Mouse (Mus musculus): ENCODE measurements around the gene Prnd.

Prnd gene

DNA sequence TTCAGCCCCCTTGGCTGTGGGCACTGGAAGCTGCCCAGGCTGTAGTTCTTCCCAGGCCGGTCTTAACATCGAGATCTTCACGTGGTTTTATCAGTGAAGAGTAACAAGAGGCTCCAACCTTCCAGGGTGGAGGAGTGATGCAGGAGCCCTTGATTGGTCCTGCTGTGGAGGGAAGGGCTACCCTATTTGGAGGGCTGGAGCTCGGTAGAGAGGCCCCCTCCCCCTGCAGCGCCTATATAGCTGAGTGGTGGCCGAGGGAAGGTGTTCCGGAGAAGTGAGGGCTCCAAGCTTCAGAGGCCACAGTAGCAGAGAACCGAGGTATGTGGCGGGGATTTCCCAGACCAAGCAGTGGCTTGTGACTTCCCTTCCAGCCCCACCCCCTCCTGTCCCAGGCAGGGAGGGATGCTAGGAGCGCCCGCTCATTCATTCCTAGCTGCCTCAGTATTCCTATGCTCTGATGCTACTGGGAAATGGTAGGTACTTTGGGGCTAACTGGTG lies at the start of gene Prnd:
TSS of gene Prnd (plus strand) at position 264 of the 498 bp plus-strand sequence.
- DNase-seq = no peak

DNA sequence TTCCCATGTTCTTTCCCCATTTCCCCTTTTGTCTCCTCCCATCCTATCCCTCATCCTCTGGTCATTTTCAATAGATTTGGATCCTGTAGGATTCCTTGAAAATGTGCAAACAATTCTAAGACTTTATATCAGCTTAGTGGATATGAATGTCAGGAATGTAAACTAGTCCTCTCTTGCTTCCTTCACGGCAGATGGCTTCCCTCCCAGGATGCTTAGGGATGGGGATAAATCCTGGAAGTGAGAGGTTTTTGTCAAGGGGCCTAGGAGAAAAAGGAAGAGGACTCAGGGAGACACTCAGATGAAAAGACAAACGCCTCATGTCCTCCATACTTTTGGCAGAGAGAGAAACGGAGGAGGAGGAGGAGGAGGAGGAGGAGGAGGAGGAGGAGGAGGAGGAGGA lies 48.2 kb upstream of the Prnd start:
- DNase-seq = no peak

DNA sequence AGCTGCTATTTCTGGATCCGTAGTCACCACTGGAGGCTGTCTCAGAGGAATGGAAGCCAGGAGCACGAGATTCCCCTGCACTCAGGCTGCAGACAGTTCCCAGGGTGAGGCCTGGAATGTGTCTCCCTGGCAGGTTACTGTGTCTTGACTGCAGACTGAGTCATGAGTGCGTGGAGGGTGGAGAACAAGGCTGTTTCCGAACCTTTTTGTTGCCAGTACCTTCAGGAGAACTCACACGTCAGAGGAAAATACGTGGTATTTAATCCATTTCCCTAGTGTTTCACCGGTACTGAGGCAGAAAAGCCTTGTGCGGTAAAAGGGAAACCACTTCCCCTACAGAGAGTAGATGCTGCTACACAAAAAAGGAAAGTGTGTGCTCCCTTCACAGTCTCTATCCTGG lies 47.8 kb upstream of the Prnd start:
- no peak for DNase-seq

DNA sequence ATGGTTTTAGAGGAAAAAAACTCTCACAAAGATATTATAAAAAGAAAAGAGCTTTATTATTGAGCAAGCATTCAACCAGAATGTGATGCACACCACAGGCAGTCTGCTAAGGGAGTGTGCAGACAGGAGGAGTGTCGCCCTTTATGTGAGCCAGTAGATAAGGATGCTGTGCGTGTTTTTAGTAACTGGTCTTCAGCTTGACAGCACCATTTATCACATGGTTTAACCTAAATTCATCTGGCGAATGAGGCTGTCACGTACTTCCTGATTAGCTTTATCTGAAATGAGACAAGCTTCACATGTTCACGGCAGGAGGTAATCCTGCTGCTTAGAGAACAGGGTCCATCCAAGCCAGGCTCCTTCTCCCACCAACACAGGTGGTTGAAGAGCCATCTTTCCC lies 45.6 kb upstream of the Prnd start:
- no peak for DNase-seq

DNA sequence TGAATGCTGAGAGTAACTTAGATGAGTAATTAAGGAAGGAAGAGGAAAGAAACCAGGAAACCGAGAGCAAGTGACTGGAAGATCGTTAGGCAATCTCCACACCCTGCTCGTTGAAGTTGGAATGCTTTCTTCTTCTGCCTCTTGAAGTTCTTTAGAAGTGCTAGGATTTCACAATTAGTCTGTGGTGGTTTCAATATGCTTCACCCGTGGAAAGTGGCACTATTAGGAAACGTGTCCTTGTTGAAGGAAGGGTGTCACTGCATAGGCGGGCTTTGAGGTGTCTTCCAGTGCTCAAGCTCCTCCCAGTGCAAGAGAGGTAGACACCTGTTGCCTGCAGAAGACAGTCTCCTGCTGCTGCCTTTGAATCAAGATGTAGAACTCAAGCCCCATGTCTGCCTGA lies 44.9 kb upstream of the Prnd start:
- no peak for DNase-seq

DNA sequence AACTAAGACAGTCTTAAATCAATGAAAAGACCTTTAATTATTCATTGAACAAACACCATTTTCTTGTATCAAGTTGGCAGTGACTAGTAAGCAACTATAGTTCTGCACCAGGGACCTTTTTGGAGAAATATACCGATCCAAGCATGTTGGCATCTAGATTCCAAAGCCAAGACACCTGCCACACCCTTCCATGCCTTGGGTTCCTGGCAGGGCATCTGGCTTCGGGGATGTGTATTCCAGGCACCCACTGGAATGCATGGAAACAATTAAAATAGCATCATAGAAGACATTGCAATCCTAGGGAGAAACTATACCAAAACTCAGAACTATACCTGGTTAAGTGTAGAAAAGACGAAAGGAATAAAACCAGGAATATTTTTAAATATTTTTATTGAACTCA lies 44.4 kb upstream of the Prnd start:
- no peak for DNase-seq

DNA sequence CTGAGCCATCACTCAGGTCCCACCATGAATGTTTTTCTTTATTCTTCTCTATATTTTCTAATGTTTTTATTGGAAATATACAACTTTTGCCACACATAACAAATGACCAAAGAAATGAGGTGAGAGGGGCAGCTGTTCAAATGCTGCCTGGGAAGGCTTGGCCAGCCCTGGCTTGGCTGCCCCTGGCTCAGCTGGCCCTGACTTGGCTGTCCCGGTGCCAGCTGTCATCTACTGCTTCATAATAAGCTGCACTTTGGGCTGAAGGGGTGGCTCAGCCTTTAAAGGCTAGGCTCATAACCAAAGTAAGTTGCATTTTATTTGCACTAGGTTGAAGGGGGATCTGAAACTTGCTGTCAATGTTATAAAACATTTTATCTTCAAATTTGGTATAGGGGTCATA lies 43.8 kb upstream of the Prnd start:
- no peak for DNase-seq

DNA sequence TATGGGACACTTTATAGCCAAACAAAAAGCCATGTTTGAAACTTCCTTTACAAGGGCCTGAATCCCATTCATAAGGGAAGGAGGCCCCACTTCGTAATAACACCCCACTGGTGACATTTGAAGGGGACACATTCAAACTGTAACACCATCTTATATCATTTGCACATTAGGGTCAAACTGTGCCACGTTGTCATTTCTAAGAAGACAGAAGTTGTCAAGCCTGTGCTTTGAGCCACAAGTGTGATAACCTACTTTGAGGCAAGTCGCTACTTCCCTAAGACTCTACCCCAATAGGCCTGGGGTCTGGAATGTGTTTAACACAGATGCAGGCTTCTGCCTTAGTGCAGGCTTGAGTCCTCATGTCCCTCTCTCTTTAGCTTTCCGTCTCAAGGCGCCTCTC lies 43.4 kb upstream of the Prnd start:
- no peak for DNase-seq

DNA sequence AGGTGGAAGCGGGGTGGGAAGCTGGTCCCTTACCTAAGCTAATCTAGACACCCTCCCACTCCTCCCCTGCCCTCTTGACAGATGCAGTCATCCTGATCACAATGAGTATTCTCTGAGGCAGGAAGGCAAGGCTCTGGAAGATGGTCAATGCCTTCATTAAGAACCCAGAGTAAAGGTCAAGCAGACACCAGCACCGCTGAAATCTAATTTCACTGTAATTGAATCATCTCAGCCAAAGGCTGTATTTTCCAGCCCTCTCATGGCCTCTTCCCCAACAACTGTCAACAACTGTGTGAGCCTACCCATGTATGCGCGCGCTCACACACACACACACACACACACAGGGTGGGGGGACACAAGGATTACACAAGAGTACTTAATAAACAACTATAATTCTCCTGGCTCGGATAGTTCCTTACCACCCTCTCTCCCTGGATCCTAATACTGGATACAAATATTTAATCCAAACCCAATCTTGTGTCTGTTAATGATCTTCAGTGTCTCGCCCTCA lies 42.3 kb upstream of the Prnd start:
- DNase-seq = no peak

DNA sequence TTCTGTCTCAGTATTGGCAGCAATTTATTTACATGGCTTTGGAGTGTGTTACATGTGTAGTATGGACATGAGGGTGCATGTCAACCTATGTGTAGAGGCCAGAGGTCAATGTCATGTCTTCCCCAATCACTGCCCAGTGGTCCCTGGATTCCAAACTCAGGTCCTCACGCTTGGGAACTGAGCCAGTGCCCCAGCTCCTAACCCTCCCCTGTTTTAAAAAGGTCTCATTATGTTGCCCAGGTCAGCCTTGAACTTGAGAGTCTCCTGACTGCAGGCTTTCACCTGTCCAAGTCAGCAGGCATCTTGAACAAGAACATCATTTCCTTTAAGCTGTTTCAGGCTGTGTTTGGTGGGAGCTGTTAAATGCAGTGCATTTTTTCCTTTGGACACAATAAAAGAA lies 41.8 kb upstream of the Prnd start:
- no peak for DNase-seq

DNA sequence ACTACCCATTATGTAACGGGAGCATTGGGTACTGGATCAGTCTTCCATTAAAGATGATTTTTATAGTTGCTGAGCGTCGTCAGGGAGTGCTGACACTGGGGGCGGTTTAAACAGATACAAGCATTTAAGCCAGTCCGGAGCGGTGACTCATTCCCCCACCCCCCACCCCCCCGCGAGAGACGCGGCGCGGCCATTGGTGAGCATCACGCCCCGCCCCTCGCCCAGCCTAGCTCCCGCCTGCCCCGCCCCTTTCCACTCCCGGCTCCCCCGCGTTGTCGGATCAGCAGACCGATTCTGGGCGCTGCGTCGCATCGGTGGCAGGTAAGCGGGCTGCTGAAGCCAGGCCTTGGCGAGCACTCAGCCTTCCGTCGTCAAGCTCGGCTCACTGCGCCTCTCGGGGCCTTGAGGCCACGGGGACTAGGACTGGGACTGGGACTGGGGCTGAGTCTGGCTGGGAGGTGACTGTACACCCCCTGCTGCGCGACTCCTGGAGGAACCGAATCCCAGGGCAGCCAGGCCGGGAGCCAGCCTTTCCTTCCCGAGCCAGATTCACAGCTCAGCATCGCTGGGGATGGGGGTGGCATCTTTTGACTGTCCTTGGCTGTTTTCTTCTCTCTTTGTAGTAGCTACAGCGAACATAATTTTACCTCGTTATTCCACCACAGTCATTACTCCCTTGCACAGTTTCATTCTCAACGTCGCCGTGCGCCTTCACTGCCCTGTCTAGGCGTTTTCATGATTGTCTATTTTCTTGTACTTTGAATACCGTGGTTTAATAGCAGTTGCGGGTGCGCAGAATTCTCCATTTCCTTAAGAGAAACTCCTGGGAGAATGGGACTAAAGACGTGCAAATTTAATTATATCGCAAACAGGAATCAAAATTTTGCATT lies 40.7 kb upstream of the Prnd start, which contains the start of the genes Prnp and Prn:
TSS of gene Prnp (plus strand) at position 246 of the 890 bp plus-strand sequence.
TSS of gene Prn (plus strand) at position 275 of the 890 bp plus-strand sequence.
- DNase-seq = peak; percentile 90

DNA sequence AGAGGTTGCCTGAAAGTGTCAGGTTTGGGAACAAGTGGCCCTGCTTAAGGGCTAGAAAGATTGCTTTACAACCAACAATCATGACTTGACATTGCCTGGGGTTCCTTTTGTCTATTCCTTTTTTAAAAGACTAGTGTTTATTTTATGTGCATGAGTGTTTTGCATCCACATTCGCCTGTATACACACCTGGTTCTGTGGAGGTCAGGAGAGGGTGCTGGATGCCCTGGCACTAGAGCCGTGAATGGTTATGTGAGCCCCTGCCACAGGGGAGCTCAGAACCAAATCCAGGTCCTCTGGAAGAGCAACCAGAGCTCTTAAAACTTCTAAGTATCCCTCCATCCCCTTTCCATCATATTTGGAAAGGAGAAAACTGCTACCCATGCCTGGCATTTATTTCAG lies 39.8 kb upstream of the Prnd start:
- no peak for DNase-seq

DNA sequence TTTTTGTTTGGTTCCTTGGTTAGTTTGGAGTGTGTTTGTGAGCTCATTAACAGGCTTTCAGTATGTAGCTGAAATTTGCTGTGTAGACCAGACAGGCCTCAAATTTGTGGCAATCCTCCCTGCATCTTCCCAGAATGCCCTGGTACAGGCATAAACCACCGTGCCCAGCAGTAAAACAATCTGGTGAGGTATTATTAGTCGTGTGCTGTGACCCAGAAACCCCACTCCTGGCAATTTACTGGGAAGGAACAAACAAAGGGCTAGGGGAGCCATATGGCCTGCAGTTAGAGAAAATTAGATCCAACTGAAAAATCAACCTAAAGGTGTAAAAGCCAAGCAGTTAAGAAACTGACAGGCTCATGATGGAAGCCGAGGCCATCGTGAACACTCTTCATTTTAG lies 39.3 kb upstream of the Prnd start:
- no peak for DNase-seq

DNA sequence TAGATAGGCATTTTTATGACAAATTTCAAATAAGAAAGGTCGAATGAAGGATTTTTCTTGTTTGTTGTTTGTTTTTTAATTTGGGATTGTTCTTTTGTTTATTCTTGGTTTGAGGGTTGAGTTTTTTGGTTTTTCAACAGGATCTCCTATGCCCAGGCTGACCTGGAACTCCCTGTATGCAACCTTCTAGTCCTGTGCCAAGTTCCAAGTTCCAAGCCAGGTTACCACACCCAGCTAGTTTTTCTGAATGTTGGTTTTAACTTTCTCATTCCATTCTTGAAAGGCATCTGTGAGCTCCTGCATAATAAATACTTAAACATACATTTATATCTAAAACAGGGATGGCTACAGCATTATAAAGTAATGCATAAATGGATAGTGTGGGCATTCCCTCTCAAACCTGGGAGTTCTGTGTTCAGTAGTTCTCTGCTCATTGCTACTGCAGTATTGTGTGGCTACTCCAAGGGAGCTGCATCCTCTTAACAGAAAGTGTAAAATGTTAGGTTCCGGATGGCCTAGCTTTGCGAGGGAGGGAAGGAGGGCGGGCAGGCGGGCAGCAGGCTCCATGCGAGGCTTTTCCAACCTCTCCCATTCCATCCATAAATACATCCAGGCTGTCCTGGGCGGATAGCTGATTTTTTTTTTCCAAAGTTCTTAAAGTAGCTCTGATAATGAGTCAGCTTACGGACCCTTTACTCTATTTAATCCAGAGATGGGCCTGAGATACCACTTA lies 38.0 kb upstream of the Prnd start:
- no peak for DNase-seq

DNA sequence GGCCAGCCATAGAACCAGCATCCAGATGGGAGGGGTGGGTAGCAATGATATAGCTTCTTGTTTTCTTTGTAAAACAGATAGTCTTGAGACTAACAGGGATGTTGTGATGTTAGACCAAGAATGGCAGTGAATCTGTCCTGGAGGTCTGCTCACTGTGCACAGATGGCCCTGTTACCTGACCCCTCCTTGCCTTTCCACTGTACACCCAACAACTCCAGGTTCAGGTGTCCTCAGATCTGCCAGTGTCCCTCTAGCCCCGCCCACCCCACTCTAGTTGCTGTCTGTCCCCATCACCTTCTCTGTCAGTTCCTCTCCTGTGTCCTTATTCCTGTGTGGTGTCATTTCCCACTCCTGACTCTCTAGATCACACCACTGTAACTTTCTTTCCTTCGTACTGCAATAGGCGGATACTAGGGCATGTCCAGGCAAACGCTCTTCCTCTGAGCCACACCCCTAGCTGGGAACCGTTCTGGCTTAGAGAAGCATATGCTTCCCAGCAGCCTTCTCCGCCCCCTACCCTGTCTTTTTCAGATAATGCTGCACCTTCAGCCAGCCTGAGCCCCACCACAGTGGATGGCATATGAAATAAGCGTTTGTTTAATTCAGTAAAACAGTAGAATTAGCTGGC lies 18.3 kb upstream of the Prnd start:
- DNase-seq = no peak

DNA sequence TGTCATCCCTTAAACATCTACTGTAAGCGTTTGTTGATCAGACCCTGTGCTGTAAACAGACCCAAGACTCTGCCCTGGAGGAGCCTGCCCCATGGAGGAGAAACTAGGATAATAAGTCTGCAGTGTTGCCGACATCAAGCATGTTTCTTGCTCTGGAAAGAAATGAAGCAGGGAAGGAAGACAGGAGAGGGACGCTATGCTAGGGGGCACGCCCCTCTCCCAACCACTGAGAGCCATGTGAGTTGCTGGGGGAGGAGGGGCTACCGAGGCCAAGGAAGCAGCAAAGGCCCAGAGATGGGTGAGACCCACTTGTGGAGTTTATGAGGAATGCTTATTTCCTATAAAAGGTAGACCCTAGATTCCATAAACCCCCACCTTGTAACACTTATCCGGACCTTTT lies 17.6 kb upstream of the Prnd start:
- DNase-seq = no peak

DNA sequence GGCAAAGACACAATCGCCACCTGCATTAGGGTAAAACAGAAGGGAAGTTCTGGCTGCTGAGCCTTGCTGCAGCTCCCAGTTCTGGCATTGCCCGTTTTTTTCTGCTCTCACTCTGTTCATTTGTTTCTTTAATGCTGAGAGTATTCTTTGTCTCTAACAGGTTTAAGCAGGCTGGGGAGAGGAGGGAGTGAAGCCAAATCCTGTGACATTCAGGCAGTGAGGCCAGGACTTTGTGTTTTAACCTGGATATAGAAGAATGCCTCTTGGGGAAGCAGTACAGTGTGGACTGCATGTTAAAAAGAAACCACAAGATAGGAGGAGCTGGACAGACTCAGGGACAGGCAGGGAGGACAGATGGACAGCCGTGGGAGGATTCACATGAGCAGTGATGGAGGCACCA lies 17.1 kb upstream of the Prnd start:
- DNase-seq = peak; percentile 26

DNA sequence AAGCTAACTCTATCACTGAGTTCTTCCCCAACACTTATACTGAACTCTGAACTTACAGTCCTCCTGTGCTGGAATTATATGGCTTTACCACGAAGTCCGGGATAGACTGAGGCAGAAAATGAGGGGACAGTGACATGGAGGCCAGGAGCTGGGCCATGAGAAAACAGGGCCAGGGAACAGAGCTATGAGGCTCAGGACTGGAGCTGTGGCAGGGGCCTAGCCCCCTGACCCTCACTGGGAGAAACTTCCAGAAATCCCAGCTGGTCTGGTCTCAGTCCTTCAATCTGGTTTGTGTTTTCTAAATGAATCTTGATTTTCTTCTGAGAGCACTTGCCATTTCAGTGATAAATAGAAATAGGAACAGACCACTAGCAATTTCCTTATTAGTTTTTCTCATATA lies 16.4 kb upstream of the Prnd start:
- no peak for DNase-seq

DNA sequence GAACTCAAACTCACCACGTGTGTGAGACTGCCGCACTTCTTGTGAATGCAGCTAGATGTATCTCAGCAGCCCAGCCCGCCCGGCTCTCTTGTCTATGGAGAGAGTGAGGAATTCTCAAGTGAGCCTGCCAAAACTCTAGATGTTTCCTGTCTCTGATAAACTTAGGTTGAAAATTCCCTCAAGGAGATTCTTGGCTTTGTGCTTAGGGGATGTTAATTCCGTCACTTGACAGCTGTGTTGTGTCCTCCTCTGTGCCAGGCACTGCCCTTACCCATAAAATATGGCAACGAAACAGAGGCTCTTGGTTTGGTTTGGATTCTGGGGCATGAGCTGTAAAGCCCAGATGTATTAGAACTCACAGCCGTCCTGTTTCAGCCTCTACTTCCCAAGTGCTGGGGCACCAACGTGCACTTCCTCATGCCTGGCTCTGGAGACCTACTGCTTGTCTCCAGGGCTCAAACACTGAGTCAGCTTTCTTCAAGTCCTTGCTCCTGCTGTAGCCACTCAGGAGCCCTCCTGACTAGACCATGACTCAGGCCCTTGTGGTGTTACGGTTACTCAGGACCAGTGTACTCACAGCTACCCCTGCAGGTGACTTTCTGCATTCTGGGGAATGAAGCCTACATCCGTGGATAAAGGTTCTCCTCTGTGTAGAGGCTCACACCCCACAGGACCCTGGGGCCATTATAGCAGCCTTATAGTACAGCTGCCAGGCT lies 15.1 kb upstream of the Prnd start:
- no peak for DNase-seq

DNA sequence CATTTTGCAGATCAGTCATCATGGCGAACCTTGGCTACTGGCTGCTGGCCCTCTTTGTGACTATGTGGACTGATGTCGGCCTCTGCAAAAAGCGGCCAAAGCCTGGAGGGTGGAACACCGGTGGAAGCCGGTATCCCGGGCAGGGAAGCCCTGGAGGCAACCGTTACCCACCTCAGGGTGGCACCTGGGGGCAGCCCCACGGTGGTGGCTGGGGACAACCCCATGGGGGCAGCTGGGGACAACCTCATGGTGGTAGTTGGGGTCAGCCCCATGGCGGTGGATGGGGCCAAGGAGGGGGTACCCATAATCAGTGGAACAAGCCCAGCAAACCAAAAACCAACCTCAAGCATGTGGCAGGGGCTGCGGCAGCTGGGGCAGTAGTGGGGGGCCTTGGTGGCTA lies 14.3 kb upstream of the Prnd start:
- DNase-seq = no peak

DNA sequence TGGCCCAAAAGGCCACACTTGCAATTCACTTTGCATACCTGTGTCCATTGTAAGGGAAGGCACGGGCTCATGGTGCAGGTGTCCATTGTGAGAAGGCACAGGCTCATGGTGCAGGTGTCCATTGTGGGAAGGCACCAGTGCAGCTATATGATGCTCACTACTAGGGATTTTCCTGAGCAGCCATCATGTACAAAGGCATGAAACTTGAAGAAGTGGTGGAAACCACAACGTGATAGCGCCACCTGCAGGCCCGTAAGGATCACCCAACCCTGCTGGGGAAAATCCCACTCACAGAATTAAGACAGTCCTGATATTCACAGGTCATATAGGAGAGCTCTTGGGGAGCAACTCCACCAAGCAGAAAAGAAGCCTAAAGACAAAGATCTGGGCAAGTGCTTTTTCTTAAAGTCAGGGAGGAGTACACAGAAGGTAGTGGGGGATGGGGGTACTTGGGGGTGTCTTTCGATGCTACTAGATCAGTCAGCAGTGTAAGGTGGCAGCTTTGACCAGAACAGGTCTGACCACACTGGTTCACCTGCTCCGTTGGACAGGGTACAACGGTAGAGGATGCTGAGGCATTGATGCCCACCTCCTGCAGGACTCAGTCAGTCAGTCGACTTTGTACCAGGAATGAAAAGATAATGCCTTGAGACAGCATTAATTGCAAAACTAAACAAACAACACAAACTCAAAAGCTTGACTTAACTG lies 11.1 kb upstream of the Prnd start:
- DNase-seq = peak; percentile 56

DNA sequence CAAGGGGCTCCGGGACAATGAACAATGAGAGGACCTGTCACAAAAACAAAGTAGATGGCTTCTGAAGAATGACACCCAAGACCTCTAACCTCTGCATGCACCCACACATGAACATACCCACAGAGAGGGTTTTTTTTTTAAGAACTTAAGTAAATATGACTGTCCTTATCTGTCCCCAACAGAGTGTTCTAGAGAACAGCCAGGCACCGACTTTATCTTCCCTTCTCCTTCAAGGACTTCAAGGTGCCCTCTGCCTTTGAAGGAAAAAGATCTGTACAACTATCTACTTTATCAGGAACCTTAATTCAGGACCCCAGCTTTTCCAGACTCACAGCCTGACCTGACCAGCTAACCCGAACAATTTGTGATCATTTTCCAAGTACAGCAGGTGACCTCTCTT lies 10.2 kb upstream of the Prnd start:
- no peak for DNase-seq
